Mouse (Mus musculus) lung, postnatal 0 days (tissue): Measurements from ENCODE around the gene Fam161b. TPM values are rescaled to one million over a fixed set of nuclear protein-coding genes. Genes with fewer than 3 reads are reported as not detected.
A peak's percentile ranks its signal among the peaks of the same experiment; 100 is the strongest.

Source experiments
- ATAC-seq: fragments of 200-750 bp; cut with Nextera tagmentation; 2 replicates; pipeline ENCODE4 v1.8.0; 2017; ENCODE audit warnings: moderate library complexity
- DNase-seq: peaks from one replicate; pipeline ENCODE4 v3.0.0-alpha.2; 2016; ENCODE audit warnings: low spot score
- H3K27ac ChIP-seq: fragments of 300-500 bp; sonication (generic); 2 replicates; pipeline ENCODE4 v1.5.1; 2014; ENCODE audit warnings: antibody characterized with exemption, mild to moderate bottlenecking, low read length, mixed read lengths
- H3K27me3 ChIP-seq: fragments of 300-500 bp; sonication (generic); replicated peaks from 2 replicates; pipeline ENCODE4 v1.6.1; 2014; ENCODE audit warnings: low read length, mixed read lengths; ENCODE audit not compliant: insufficient read depth
- H3K36me3 ChIP-seq: fragments of 300-500 bp; sonication (generic); 2 replicates; pipeline ENCODE4 v1.6.1; 2014; ENCODE audit warnings: low read length, mixed read lengths; ENCODE audit not compliant: insufficient read depth
- H3K4me1 ChIP-seq: fragments of 300-500 bp; sonication (generic); 2 replicates; pipeline ENCODE4 v1.6.1; 2014; ENCODE audit warnings: antibody characterized with exemption, low read depth, low read length, mixed read lengths; ENCODE audit not compliant: insufficient read depth
- H3K4me2 ChIP-seq: fragments of 300-500 bp; sonication (generic); replicated peaks from 2 replicates; pipeline ENCODE4 v1.6.1; 2014; ENCODE audit warnings: low read depth, mild to moderate bottlenecking, low read length, moderate library complexity, mixed read lengths
- H3K4me3 ChIP-seq: fragments of 300-500 bp; sonication (generic); 2 replicates; pipeline ENCODE4 v1.5.1; 2014; ENCODE audit warnings: low read depth, low read length
- H3K9ac ChIP-seq: fragments of 300-500 bp; sonication (generic); replicated peaks from 2 replicates; pipeline ENCODE4 v1.6.1; 2014; ENCODE audit warnings: low read depth, mild to moderate bottlenecking
- H3K9me3 ChIP-seq: fragments of 300-500 bp; sonication (generic); 2 replicates; pipeline ENCODE4 v1.6.1; 2016; ENCODE audit warnings: low read length, mixed read lengths
- CTCF ChIP-seq: IDR thresholded peaks from 2 replicates; pipeline ENCODE4 v1.5.1; 2016; ENCODE audit warnings: antibody characterized with exemption, mild to moderate bottlenecking
- EP300 ChIP-seq: IDR thresholded peaks from 2 replicates; pipeline ENCODE4 v1.6.1; 2016; ENCODE audit warnings: antibody characterized with exemption, mild to moderate bottlenecking, control low read depth
- WGBS: fragments of 180-500 bp; shearing (Covaris S2); extraction: QIAGEN DNeasy Blood & Tissue Kit; methylation state at CpG from one replicate; pipeline ENCODE4 v1.1.7; 2014; 5-methylcytosine and 5-hydroxymethylcytosine counted together
- polyA plus RNA-seq: library from polyadenylated mRNA; unstranded; fragments of >200 nt; fragmentation: Nextera tagmentation; extraction: Ambion mirVana; gene quantifications from 2 replicates; pipeline ENCODE4 v1.2.1, GENCODE M21; 2015

The Fam161b gene
- polyA plus RNA-seq, 1 experiment from 2014 or later = 2.4 TPM

DNA sequence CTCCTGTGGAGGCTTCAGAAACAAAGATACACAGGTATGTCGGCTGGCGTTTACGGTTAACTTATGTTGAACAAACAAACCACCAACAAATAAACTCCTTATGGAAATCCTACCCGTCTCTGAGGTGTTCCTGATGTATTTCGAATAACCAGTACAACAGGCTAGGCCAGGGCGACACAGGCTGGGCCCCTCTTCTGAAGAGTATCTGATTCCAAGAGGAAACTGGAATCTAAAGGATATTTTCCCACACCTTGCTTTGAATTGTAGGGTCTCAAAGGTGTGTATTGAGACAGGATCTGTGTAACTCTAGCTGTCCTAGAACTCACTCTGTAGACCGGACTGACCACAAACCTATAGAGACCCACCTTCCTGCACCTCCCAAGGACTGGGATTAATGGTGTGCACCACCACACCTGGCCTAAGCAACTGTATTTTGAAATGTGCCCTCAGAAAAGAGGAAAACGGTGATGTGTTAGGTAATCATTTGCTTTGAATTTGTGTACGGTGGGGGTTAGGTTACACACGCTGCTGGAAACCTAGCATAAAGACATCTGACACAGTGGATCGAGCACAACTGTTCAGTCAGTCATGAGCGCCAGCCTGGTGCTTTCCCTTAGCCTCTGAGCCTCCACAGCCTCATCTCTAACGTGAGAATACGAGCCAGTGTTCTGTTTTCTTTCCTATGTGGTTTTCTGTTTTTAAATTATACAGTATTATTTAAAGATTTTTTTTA lies 35.5 kb upstream of the Fam161b start:
- Histone ChIP-seq H3K9ac (no peak overlapping the region), H3K4me3 (no peak overlapping the region), H3K4me2 (no peak overlapping the region), H3K4me1 (no peaks in the 10 kb centered on the region), H3K27ac (no peak overlapping the region), H3K9me3 (no peaks in the 10 kb centered on the region), H3K36me3 (0 out of 2 replicates have a peak, but pooled peaks cover 3% of the 10 kb centered on the region), H3K27me3 (no peaks in the 10 kb centered on the region)
- DNase-seq (no peak), ATAC-seq (no peak)
- 82% methylated on average over 14 of the region's 14 CpGs for WGBS
- no peak for TF ChIP-seq CTCF
- TF ChIP-seq EP300 = no peak

DNA sequence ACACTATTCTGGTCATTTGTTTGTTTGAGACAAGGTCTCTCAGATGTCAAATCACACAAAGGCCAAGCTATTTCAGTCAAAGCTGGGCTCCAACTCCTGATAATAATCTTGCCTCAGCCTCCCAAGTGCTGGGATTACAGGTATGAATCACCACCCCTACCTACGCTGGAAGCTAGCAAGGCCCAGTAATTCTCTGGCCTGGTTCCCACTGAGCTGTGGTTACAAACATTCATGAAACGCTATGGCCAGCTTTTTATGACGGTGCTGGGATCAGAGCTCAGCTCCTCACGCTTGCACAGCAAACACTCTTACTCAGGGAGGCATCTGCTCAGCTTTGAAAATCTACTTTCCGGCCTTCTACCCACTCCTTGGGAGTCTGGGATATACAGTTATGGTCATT lies 32.2 kb upstream of the Fam161b start:
- Histone ChIP-seq H3K9me3 (no peaks in the 10 kb centered on the region), H3K4me2 (no peak overlapping the region), H3K4me1 (no peaks in the 10 kb centered on the region), H3K27ac (no peak overlapping the region), H3K4me3 (no peak overlapping the region), H3K27me3 (no peaks in the 10 kb centered on the region), H3K36me3 (0 out of 2 replicates have a peak, but pooled peaks cover 3% of the 10 kb centered on the region), H3K9ac (no peak overlapping the region)
- 87% methylated on average over 5 of the region's 5 CpGs for WGBS
- no peak for DNase-seq
- ATAC-seq = no peak
- TF ChIP-seq EP300 (no peak), CTCF (no peak)

DNA sequence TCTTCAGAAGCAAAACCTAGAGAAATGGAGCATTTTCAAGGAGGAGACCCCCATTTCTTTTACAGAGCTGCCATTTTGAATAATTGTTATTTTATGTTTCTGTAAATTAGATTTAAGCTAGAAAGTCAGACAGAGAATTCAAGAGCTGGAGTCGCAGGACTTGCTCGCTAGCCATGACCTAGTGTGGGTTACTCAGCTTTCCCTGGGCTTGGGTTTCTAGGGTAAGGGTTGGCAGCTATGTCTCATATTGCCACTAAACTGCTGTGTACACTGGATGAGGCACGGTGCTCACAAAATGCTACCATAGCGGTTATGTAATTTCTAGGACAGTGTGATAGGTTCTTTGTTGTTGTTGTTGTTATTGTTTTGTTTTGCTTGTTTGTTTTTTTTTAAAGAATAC lies 31.0 kb upstream of the Fam161b start:
- 95% methylated on average over 4 of the region's 4 CpGs for WGBS
- no peak overlapping the region for H3K4me3 ChIP-seq
- no peak for TF ChIP-seq EP300
- TF ChIP-seq CTCF = no peak
- no peak overlapping the region for H3K4me2 ChIP-seq
- no peaks in the 10 kb centered on the region for H3K27me3 ChIP-seq
- DNase-seq (no peak), ATAC-seq (no peak)
- no peaks in the 10 kb centered on the region for H3K9me3 ChIP-seq
- H3K27ac ChIP-seq = no peak overlapping the region
- H3K36me3 ChIP-seq = 0 out of 2 replicates have a peak, but pooled peaks cover 3% of the 10 kb centered on the region
- no peaks in the 10 kb centered on the region for H3K4me1 ChIP-seq
- H3K9ac ChIP-seq = no peak overlapping the region

DNA sequence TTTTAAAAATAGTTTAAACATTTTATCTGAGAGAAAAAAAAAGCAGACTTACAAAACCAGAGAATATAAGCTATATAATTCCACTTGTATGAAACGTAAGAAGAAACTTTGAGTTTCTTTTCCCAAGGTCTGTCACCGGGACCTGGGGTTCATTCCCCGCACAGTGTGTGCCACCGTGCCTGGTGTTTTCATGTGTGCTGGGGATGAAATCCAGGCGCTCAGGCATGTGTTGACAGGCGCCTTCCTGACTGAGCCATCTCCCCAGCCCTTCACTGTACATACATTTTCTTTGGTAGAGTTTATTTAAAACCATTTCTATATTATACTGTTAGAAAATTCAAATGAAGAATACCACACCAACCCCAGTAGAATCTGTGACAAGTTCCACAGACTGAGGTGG lies 28.7 kb upstream of the Fam161b start:
- 82% methylated on average over 6 of the region's 6 CpGs for WGBS
- no peak overlapping the region for H3K9ac ChIP-seq
- no peaks in the 10 kb centered on the region for H3K9me3 ChIP-seq
- DNase-seq (no peak), ATAC-seq (no peak)
- H3K36me3 ChIP-seq = no peaks in the 10 kb centered on the region
- no peak overlapping the region for H3K27ac ChIP-seq
- H3K4me1 ChIP-seq = no peaks in the 10 kb centered on the region
- H3K4me2 ChIP-seq = no peak overlapping the region
- H3K4me3 ChIP-seq = no peak overlapping the region
- H3K27me3 ChIP-seq = no peaks in the 10 kb centered on the region
- TF ChIP-seq CTCF = no peak
- no peak for TF ChIP-seq EP300

DNA sequence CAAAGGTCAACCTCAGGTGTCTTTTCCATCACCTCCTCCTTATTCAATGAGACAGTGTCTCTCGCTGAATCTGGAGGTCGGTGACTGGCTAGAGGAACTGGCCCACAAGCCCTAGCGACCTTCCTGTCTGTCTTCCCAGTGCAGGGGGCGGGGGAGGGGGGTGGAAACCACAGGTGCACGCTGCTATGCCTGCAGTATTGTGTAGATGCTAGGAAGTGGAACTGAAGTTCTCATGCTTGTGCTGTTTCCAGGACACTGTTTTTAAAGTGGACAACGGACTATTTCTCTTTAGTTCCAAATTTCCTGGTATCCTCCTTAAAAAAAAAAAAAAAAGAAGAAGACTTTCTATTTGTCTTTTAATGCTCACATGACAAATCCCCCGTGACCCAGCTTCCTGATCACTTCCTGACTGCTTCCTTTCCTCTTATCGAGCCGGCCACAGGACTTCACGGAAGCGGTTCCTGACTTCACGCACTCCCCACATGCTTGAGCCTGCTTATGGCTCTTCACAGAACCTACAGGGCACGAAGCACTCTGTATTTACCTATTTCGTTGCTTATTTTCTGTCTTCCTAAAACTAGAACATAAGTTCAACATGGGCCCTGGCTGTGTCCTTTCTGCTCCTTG lies 27.3 kb upstream of the Fam161b start:
- Histone ChIP-seq H3K4me1 (no peaks in the 10 kb centered on the region), H3K27ac (no peak overlapping the region), H3K4me3 (no peak overlapping the region), H3K9me3 (no peaks in the 10 kb centered on the region), H3K27me3 (no peaks in the 10 kb centered on the region), H3K4me2 (peak overlapping the region; percentile 21; the same call in 1 of the 2 replicates), H3K36me3 (no peaks in the 10 kb centered on the region), H3K9ac (no peak overlapping the region)
- ATAC-seq = no peak
- no peak for TF ChIP-seq EP300
- TF ChIP-seq CTCF = no peak
- DNase-seq = peak; percentile 42
- 47% methylated on average over 14 of the region's 14 CpGs for WGBS

DNA sequence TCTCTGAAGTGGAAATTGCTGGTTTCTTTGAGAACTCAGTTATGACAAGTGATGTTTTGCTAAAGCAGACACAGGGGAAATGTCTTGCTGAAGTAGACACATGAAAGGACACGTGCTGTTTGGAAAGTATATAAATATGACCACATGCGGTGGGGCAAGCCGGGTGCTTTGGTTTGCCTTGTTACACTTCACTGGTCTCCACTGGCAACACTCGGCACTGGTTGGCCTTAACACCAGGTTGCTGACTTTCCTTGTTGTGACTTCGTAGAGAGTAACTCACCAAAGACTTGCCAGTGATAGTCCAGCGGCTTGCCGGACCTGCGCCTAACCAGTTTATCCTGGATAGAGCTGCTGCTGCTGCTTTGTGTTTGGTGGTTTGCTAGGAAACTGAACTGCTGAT lies 26.5 kb upstream of the Fam161b start:
- WGBS = 81% methylated on average over 8 of the region's 8 CpGs
- H3K9me3 ChIP-seq = no peaks in the 10 kb centered on the region
- no peaks in the 10 kb centered on the region for H3K4me1 ChIP-seq
- ATAC-seq (no peak; the same call in 1 of the 2 replicates), DNase-seq (no peak)
- no peak overlapping the region for H3K9ac ChIP-seq
- no peak overlapping the region for H3K4me2 ChIP-seq
- no peak for TF ChIP-seq EP300
- no peak for TF ChIP-seq CTCF
- H3K36me3 ChIP-seq = no peaks in the 10 kb centered on the region
- H3K27me3 ChIP-seq = no peaks in the 10 kb centered on the region
- no peak overlapping the region for H3K27ac ChIP-seq
- H3K4me3 ChIP-seq = no peak overlapping the region
